Mouse (Mus musculus) midbrain, embryonic 15.5 days (tissue): ENCODE results near the gene Btla. TPM values are rescaled to one million over a fixed set of nuclear protein-coding genes. Genes with fewer than 3 reads are reported as not detected.

Source experiments
- ATAC-seq: fragments of 200-750 bp; cut with Nextera tagmentation; replicated peaks from 2 replicates; pipeline ENCODE4 v1.8.0; 2017; ENCODE audit warnings: moderate TSS enrichment
- H3K27ac ChIP-seq: fragments of 300-500 bp; sonication (generic); 2 replicates; pipeline ENCODE4 v1.5.1; 2015; ENCODE audit warnings: mild to moderate bottlenecking, inconsistent platforms
- H3K27me3 ChIP-seq: fragments of 300-500 bp; sonication (generic); replicated peaks from 2 replicates; pipeline ENCODE4 v1.6.1; 2015; ENCODE audit warnings: inconsistent platforms
- H3K36me3 ChIP-seq: fragments of 300-500 bp; sonication (generic); replicated peaks from 2 replicates; pipeline ENCODE4 v1.6.1; 2015; ENCODE audit warnings: inconsistent platforms
- H3K4me1 ChIP-seq: fragments of 300-500 bp; sonication (generic); 2 replicates; pipeline ENCODE4 v1.6.1; 2015; ENCODE audit warnings: inconsistent platforms
- H3K4me2 ChIP-seq: fragments of 300-500 bp; sonication (generic); 2 replicates; pipeline ENCODE4 v1.6.1; 2015; ENCODE audit warnings: inconsistent platforms, mild to moderate bottlenecking, moderate library complexity
- H3K4me3 ChIP-seq: fragments of 300-500 bp; sonication (generic); 2 replicates; pipeline ENCODE4 v1.5.1; 2015; ENCODE audit warnings: mild to moderate bottlenecking, inconsistent platforms
- H3K9ac ChIP-seq: fragments of 300-500 bp; sonication (generic); 2 replicates; pipeline ENCODE4 v1.6.1; 2015; ENCODE audit warnings: mild to moderate bottlenecking, inconsistent platforms
- H3K9me3 ChIP-seq: fragments of 300-500 bp; sonication (generic); 2 replicates; pipeline ENCODE4 v1.6.1; 2016; ENCODE audit warnings: inconsistent platforms
- WGBS: fragments of 180-500 bp; shearing (Covaris S2); methylation state at CpG from one replicate; pipeline ENCODE4 v1.1.7; 2015; ENCODE audit warnings: mixed read lengths; 5-methylcytosine and 5-hydroxymethylcytosine counted together
- polyA plus RNA-seq: library from polyadenylated mRNA; unstranded; fragments of >200 nt; fragmentation: Nextera tagmentation; extraction: Ambion mirVana; gene quantifications from 2 replicates; pipeline ENCODE4 v1.2.1, GENCODE M21; 2015

Gene Btla
- polyA plus RNA-seq, 1 experiment from 2014 or later: 0.14 TPM

DNA sequence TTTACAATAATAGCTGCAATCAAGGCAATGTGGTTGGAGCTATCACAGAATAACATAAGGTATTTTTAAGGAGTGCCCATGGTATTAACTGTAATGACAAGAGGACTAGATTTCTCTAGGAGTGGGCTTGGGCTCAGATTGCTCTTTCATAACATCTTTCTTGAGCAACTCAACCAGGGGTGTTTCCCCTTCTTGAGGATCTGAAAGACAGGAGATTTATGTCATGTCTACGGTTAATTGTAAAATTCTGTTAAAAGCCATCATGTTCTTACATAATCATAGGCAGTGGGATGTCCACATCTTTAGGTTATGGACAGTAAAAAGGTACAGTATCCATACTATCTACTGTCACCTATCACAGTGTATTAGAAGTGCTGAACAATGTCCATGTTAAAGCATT lies 7.2 kb downstream of the Btla start:
- Histone ChIP-seq H3K4me2 (no peak overlapping the region), H3K9ac (no peak overlapping the region), H3K27ac (no peak overlapping the region), H3K4me3 (no peak overlapping the region), H3K4me1 (no peaks in the 10 kb centered on the region), H3K27me3 (no peaks in the 10 kb centered on the region), H3K36me3 (no peaks in the 10 kb centered on the region), H3K9me3 (no peaks in the 10 kb centered on the region)
- ATAC-seq: no peak
- 97% methylated on average over 1 of the region's 1 CpGs for WGBS

- H3K9me3 ChIP-seq: no peaks in the 10 kb centered on the region
- H3K4me2 ChIP-seq: no peak overlapping the region
- no peak overlapping the region for H3K9ac ChIP-seq
- H3K27ac ChIP-seq: no peak overlapping the region
- H3K4me3 ChIP-seq: no peak overlapping the region
- H3K36me3 ChIP-seq: no peaks in the 10 kb centered on the region
- no peak for ATAC-seq
- 56% methylated on average over 3 of the region's 3 CpGs for WGBS
- no peaks in the 10 kb centered on the region for H3K4me1 ChIP-seq
- H3K27me3 ChIP-seq: no peaks in the 10 kb centered on the region
Measured at GRCm38 (mm10) chr16:45233007-45233406, 8.9 kb downstream of the Btla start.

- no peaks in the 10 kb centered on the region for H3K27me3 ChIP-seq
- no peaks in the 10 kb centered on the region for H3K9me3 ChIP-seq
- H3K27ac ChIP-seq: no peak overlapping the region
- no peak overlapping the region for H3K4me2 ChIP-seq
- ATAC-seq: no peak
- 51% methylated on average over 1 of the region's 1 CpGs for WGBS
- no peaks in the 10 kb centered on the region for H3K36me3 ChIP-seq
- H3K4me1 ChIP-seq: peaks cover 3% of the 10 kb centered on the region; the same call in 1 of the 2 replicates
- no peak overlapping the region for H3K9ac ChIP-seq
- H3K4me3 ChIP-seq: no peak overlapping the region
Measured at GRCm38 (mm10) chr16:45242700-45243099, 18.6 kb downstream of the Btla start.

GRCm38 (mm10) chr16:45244930-45245472 lies 20.9 kb downstream of the Btla start:
- WGBS: 4% methylated on average over 3 of the region's 3 CpGs
- H3K9ac ChIP-seq: no peak overlapping the region
- ATAC-seq: peak; percentile 67
- H3K4me2 ChIP-seq: no peak overlapping the region
- peaks cover 3% of the 10 kb centered on the region; the same call in 1 of the 2 replicates for H3K4me1 ChIP-seq
- no peaks in the 10 kb centered on the region for H3K9me3 ChIP-seq
- H3K27ac ChIP-seq: no peak overlapping the region
- H3K4me3 ChIP-seq: no peak overlapping the region
- no peaks in the 10 kb centered on the region for H3K36me3 ChIP-seq
- no peaks in the 10 kb centered on the region for H3K27me3 ChIP-seq

DNA sequence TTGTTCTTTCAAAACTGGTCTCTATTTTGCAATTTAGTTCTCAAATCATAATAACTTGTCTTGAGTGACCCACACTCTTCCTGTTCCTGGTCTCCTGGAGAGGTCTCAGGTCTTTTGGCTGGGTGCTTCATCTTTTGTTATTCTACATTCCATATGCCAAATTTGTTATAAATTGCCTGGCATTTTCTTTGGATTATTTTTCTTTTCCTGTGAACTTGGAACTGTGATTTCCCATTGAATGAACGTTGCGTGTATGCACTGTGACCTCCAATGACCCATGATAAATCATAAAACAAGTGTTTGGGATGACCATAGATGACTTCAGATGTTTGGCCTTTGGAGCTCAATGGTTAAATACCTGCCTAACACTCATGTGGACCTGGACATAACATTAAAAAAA lies 25.6 kb downstream of the Btla start:
- H3K36me3 ChIP-seq: no peaks in the 10 kb centered on the region

GRCm38 (mm10) chr16:45250317-45250716 lies 26.2 kb downstream of the Btla start:
- no peak overlapping the region for H3K4me3 ChIP-seq
- H3K9ac ChIP-seq: no peak overlapping the region
- no peaks in the 10 kb centered on the region for H3K9me3 ChIP-seq
- no peak overlapping the region for H3K27ac ChIP-seq
- no peaks in the 10 kb centered on the region for H3K4me1 ChIP-seq
- no peaks in the 10 kb centered on the region for H3K27me3 ChIP-seq
- H3K4me2 ChIP-seq: no peak overlapping the region
- no peak for ATAC-seq
- H3K36me3 ChIP-seq: no peaks in the 10 kb centered on the region

More for the DNA sequence above, 25.6 kb downstream of the Btla start:
- peaks cover 3% of the 10 kb centered on the region; the same call in 1 of the 2 replicates for H3K4me1 ChIP-seq
- WGBS: 75% methylated on average over 2 of the region's 2 CpGs
- H3K27ac ChIP-seq: no peak overlapping the region
- H3K9ac ChIP-seq: no peak overlapping the region
- H3K27me3 ChIP-seq: no peaks in the 10 kb centered on the region
- H3K9me3 ChIP-seq: no peaks in the 10 kb centered on the region
- no peak overlapping the region for H3K4me2 ChIP-seq
- no peak overlapping the region for H3K4me3 ChIP-seq
- ATAC-seq: no peak

DNA sequence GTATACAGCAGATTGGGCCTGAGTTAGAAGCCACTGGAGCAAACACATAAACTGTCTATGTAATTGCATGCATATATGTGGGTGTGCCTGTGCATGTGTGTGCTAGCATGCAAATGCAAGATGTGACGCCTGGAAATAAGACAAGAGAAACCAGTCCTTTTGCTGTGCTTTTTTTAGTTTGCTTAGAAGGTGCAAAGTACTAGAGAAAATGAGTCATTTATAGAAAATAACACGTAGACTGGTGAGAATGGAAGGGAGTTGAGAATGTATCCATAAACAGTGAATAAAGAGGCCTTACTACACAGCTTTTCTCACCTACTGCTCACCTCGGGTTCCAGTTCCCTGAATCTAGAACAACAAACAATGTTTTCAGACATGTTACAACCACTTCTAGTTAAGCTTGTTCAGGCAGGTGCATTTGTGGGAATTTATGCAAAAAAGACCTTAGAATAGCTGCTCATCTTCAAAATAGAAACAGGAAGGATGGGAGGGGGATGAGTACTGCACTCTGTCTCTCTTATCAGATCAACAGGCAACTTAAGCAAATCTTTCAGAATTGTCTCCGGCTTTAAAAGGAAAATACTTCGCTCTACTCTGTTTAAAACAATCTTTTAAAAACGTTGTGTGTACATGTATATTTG lies 27.8 kb downstream of the Btla start:
- Histone ChIP-seq H3K4me2 (no peak overlapping the region), H3K36me3 (no peaks in the 10 kb centered on the region), H3K9ac (no peak overlapping the region), H3K4me3 (no peak overlapping the region), H3K27ac (no peak overlapping the region), H3K4me1 (no peaks in the 10 kb centered on the region), H3K9me3 (no peaks in the 10 kb centered on the region), H3K27me3 (no peaks in the 10 kb centered on the region)
- WGBS: 86% methylated on average over 6 of the region's 6 CpGs
- ATAC-seq: no peak

GRCm38 (mm10) chr16:45255183-45255861 lies 31.2 kb downstream of the Btla start:
- 91% methylated on average over 7 of the region's 7 CpGs for WGBS
- Histone ChIP-seq H3K36me3 (no peaks in the 10 kb centered on the region), H3K27me3 (no peaks in the 10 kb centered on the region), H3K27ac (no peak overlapping the region), H3K4me3 (no peak overlapping the region), H3K4me1 (no peaks in the 10 kb centered on the region), H3K4me2 (no peak overlapping the region), H3K9ac (no peak overlapping the region), H3K9me3 (no peaks in the 10 kb centered on the region)
- no peak for ATAC-seq

DNA sequence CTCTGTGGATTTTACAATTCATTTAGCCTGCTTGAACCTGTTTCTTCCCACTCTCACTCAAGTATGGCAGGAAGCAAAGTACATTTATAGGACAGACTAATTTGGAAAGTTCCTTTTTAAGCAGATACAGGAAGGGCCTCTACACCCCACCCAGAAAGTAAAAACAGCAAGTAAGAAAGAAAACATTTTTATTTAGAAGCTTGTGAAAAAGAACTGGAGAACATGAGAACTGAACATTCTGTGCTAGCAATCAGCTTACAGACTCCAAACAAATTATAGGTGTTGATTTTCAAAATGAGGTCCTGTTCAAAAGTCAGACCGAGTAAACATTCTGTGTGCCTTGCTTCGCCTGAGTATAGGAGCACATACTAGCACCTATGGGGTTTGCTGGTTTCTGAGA lies 32.8 kb downstream of the Btla start:
- no peak overlapping the region for H3K4me2 ChIP-seq
- no peak overlapping the region for H3K4me3 ChIP-seq
- 95% methylated on average over 2 of the region's 2 CpGs for WGBS
- H3K9ac ChIP-seq: no peak overlapping the region
- H3K9me3 ChIP-seq: no peaks in the 10 kb centered on the region
- H3K27me3 ChIP-seq: no peaks in the 10 kb centered on the region
- no peaks in the 10 kb centered on the region for H3K4me1 ChIP-seq
- H3K36me3 ChIP-seq: no peaks in the 10 kb centered on the region
- no peak for ATAC-seq
- H3K27ac ChIP-seq: no peak overlapping the region

DNA sequence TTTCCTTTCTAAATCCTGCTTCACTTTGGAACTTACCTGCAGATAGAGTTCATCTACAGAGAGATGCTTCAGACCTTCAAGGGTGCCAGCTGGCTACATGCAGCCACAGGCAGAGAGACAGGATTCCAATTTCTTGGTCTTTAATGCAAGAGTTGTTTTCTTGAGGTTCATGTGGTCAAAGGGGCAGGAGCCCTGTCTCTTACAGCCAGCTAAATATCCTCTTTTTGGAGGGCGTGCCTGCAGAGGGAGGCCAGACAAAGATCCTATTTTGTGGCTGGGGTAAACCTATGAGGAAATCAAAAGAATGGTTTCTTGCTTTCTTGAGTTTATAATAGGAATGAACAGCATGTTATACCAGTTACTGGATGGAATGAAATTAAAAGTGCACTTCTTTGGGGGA lies 33.5 kb downstream of the Btla start:
- Histone ChIP-seq H3K36me3 (no peaks in the 10 kb centered on the region), H3K4me2 (no peak overlapping the region), H3K4me1 (no peaks in the 10 kb centered on the region), H3K27me3 (no peaks in the 10 kb centered on the region), H3K9ac (no peak overlapping the region), H3K27ac (no peak overlapping the region), H3K9me3 (no peaks in the 10 kb centered on the region), H3K4me3 (no peak overlapping the region)
- ATAC-seq: no peak
- WGBS: 82% methylated on average over 1 of the region's 1 CpGs

DNA sequence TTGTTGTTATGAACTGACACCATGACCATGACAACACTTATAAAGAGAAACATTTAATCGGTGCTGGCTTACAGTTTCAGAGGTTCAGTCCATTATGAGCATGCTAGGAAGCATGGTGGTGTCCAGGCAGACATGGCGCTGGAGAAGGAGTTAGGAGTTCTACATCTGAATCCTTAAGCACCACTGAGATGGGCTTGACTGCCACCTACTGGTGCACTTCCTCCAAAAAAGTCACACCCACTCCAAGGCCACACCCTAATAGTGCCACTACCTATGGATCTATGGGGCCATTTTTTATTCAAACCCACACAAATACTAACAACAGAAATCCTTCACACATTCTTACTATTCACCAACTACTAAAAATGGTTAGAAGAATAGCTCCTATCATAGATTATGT lies 35.5 kb downstream of the Btla start:
- 87% methylated on average over 2 of the region's 2 CpGs for WGBS
- Histone ChIP-seq H3K4me3 (no peak overlapping the region), H3K36me3 (no peaks in the 10 kb centered on the region), H3K4me1 (no peaks in the 10 kb centered on the region), H3K4me2 (no peak overlapping the region), H3K27me3 (no peaks in the 10 kb centered on the region), H3K9ac (no peak overlapping the region), H3K9me3 (no peaks in the 10 kb centered on the region), H3K27ac (no peak overlapping the region)
- no peak for ATAC-seq

DNA sequence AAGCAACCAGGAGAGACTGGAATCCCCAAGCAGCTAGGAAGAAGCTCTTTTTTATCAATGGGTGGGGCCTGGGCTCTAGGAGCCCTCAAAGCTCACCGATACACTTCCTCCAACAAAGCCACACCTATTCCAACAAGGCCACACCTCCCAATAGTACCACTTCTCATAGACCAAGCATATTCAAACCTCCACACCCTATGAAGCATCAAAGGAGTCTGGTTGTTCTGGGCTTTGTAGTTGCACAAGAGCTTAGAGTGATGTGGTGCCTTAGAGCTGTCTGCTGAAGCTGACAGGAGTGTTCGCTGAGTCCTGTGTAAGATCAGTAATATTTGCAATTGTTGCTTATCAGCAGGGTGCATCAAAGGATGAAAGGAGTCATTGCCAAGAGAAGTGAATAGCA lies 37.2 kb downstream of the Btla start:
- H3K4me2 ChIP-seq: no peak overlapping the region
- no peak overlapping the region for H3K4me3 ChIP-seq
- H3K27ac ChIP-seq: no peak overlapping the region
- no peak overlapping the region for H3K9ac ChIP-seq
- H3K27me3 ChIP-seq: no peaks in the 10 kb centered on the region
- 87% methylated on average over 2 of the region's 2 CpGs for WGBS
- no peaks in the 10 kb centered on the region for H3K9me3 ChIP-seq
- no peaks in the 10 kb centered on the region for H3K36me3 ChIP-seq
- no peak for ATAC-seq
- H3K4me1 ChIP-seq: no peaks in the 10 kb centered on the region

GRCm38 (mm10) chr16:45262051-45262450 lies 37.9 kb downstream of the Btla start:
- ATAC-seq: no peak
- Histone ChIP-seq H3K27me3 (no peaks in the 10 kb centered on the region), H3K9ac (no peak overlapping the region), H3K9me3 (no peaks in the 10 kb centered on the region), H3K4me1 (no peaks in the 10 kb centered on the region), H3K27ac (no peak overlapping the region), H3K36me3 (no peaks in the 10 kb centered on the region), H3K4me2 (no peak overlapping the region), H3K4me3 (no peak overlapping the region)
